Mouse (Mus musculus): ENCODE measurements around the gene Gm20388. TPM values are rescaled to one million over a fixed set of nuclear protein-coding genes. Genes with fewer than 3 reads are reported as not detected.
A peak's percentile ranks its signal among the peaks of the same experiment; 100 is the strongest.

Gm20388 gene
- total RNA-seq, 2 experiments from 2014 or later, result 4.0 TPM; not detected in 1

- no peak for DNase-seq
These were observed 2527.2 kb downstream of the Gm20388 start for GRCm38 (mm10) chr8:122437708-122438331.

- DNase-seq, result no peak
These were observed 2528.7 kb downstream of the Gm20388 start for GRCm38 (mm10) chr8:122439336-122439735.

GRCm38 (mm10) chr8:122441326-122441725 is 2530.7 kb downstream of the Gm20388 start:
- no peak for DNase-seq

GRCm38 (mm10) chr8:122442356-122442755 is 2531.7 kb downstream of the Gm20388 start:
- DNase-seq, result no peak

- no peak for DNase-seq
These were observed 2532.1 kb downstream of the Gm20388 start for GRCm38 (mm10) chr8:122442781-122443180.

- peak; percentile 98 to 100 for DNase-seq
These were observed 2532.8 kb downstream of the Gm20388 start, which contains the start of gene Mvd for GRCm38 (mm10) chr8:122443262-122444006. Gene Mvd, minus strand, starts transcription at chr8:122443422.

GRCm38 (mm10) chr8:122444058-122444748 is 2533.6 kb downstream of the Gm20388 start:
- DNase-seq, result peak; percentile 91 to 92

GRCm38 (mm10) chr8:122445203-122445602 is 2534.6 kb downstream of the Gm20388 start:
- no peak for DNase-seq

GRCm38 (mm10) chr8:122451161-122451703 is 2540.6 kb downstream of the Gm20388 start:
- peak; percentile 72 to 84 for DNase-seq

- peak; percentile 49 to 76 for DNase-seq
These were observed 2541.5 kb downstream of the Gm20388 start for GRCm38 (mm10) chr8:122452154-122452553.

GRCm38 (mm10) chr8:122454409-122454808 is 2543.8 kb downstream of the Gm20388 start:
- no peak for DNase-seq

- no peak for DNase-seq
These were observed 2546.5 kb downstream of the Gm20388 start for GRCm38 (mm10) chr8:122457171-122457570.

- DNase-seq, result no peak
These were observed 2548.7 kb downstream of the Gm20388 start for GRCm38 (mm10) chr8:122459218-122459900.

GRCm38 (mm10) chr8:122459990-122460389 is 2549.3 kb downstream of the Gm20388 start:
- DNase-seq, result no peak

GRCm38 (mm10) chr8:122460524-122461472 is 2550.2 kb downstream of the Gm20388 start, which contains the start of gene Snai3:
Gene Snai3, minus strand, starts transcription at chr8:122460733.
- peak; percentile 45 to 47 for DNase-seq

GRCm38 (mm10) chr8:122461473-122462148 is 2551.0 kb downstream of the Gm20388 start:
- no peak for DNase-seq

GRCm38 (mm10) chr8:122462510-122462909 is 2551.9 kb downstream of the Gm20388 start:
- DNase-seq, result no peak

GRCm38 (mm10) chr8:122463651-122464640 is 2553.3 kb downstream of the Gm20388 start:
- DNase-seq, result no peak

- DNase-seq, result no peak
These were observed 2554.3 kb downstream of the Gm20388 start for GRCm38 (mm10) chr8:122464985-122465384.
